Mouse (Mus musculus) cortical plate, adult 2 months (tissue): ENCODE results near the gene Tmem108.

ENCODE experiments used
- CTCF ChIP-seq: fragments of 200-500 bp; IDR thresholded peaks from 2 replicates; pipeline ENCODE4 v1.5.1; 2011; ENCODE audit warnings: mild to moderate bottlenecking, control low read depth, low read length; ENCODE audit not compliant: insufficient read depth; ENCODE audit errors: extremely low read depth
- POLR2A ChIP-seq: fragments of 200-500 bp; IDR thresholded peaks from 2 replicates; pipeline ENCODE4 v1.6.1; 2011; ENCODE audit warnings: mild to moderate bottlenecking, low read length, control low read depth; ENCODE audit not compliant: insufficient read depth; ENCODE audit errors: extremely low read depth

DNA sequence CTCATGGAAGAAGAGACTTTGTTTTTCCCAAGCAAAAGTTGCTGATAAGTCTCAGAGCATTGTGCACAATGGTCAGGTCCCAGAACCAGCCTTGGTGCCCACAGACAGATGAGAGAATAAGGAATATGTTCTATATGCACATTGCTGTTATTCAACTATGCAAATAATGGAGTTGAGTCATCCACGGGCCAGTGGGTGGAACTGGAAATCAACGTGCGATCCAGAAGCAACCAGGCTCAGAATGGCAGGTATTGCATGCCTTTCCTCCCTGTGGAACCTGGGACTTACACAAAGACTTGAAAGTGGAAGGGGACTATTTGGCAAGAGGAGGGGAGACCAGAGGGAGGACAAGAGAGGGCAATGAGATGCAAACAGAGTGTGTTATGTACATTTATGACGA lies 22.5 kb upstream of the Tmem108 start:
- TF ChIP-seq CTCF (no peak), POLR2A (no peak)
